ENCODE assay signal across 8 mouse cellular contexts in the genomic region with DNA sequence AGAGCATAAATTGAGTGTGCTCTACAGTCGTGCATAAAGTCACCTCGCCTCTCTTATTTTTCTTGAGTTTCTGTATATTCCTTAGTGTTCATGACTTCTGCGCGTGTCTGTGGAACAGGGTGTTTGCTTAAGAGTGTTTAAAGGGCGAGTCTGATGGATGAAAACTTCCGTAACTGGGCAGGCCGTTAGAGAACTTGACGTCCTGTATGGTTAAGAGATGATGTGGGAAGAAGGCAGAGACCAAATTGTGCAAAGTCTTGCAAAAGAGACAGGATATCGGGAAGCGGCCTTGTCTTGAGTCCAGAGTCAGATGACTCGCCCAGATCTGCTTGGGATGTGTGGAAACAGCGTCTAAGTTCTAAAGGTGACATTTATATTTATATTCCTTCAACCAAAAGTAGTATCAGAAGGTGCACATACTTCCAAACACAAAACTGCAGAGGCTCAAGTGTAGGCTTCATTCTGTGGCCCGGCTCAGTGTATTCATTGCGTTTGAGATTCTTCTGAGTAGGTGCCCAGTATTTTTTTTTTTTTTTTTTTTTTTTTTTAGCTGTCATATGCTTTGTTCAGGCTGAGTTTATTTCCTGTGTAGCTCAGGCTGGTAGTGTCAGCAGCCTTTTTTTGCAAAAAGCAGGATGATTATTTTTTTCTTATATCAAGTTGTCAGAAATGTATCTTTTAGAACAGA. TPM values are rescaled to one million over a fixed set of nuclear protein-coding genes. Genes with fewer than 3 reads are reported as not detected.
DNase-seq lines count a peak whose midpoint lies in the region; ATAC-seq lines count a peak whose summit lies in the region.

No protein-coding gene starts in this region.

- peak overlapping the region; percentile 89 for H3K27ac ChIP-seq in brown adipose tissue, adult 24 weeks (replicated peaks; ENCODE audit: low read depth, low read length)
- H3K27ac ChIP-seq in heart, embryonic 13.5 days (replicated peaks): peak overlapping the region; percentile 93

- no peaks in the 10 kb centered on the region for H3K27me3 ChIP-seq in heart, embryonic 13.5 days (replicated peaks)

- peaks cover 6% of the 10 kb centered on the region for H3K4me1 ChIP-seq in brown adipose tissue, adult 24 weeks (ENCODE audit: control insufficient read depth, insufficient read depth, insufficient read length, low read length)
- H3K4me1 ChIP-seq in heart, embryonic 13.5 days: peaks cover 19% of the 10 kb centered on the region

- H3K4me2 ChIP-seq in heart, embryonic 13.5 days: peak overlapping the region; percentile 85

- peak overlapping the region; percentile 88 for H3K4me3 ChIP-seq in brown adipose tissue, adult 24 weeks (ENCODE audit: insufficient read depth, low read depth, low read length)
- H3K4me3 ChIP-seq in heart, embryonic 13.5 days: peak overlapping the region; percentile 77

- H3K9ac ChIP-seq in heart, embryonic 13.5 days: peak overlapping the region; percentile 88

- H3K9me3 ChIP-seq in heart, embryonic 13.5 days: no peaks in the 10 kb centered on the region

- DNase-seq in right cerebral cortex, adult 18-20 months: peak; percentile 6
- DNase-seq in right cerebral cortex, postnatal 14 days: no peak
- peak; percentile 33 for DNase-seq in kidney, postnatal 14 days
- DNase-seq in frontal cortex, postnatal 25 days (ENCODE audit: low spot score in 2 of 2): no peak
- no peak for DNase-seq in spleen, postnatal 4 days (ENCODE audit: low spot score in 2 of 2)

- WGBS in heart, embryonic 13.5 days: 21% methylated on average over 14 of the region's 14 CpGs

- ATAC-seq in heart, embryonic 13.5 days (ENCODE audit: extremely low read depth, insufficient number of reproducible peaks, low FRiP score, low TSS enrichment): no peak
- ATAC-seq in megakaryocyte progenitor cell, adult 5-6 weeks (replicated peaks; ENCODE audit: poor library complexity): peak; percentile 23

- peaks cover 7% of the 10 kb centered on the region for H3K36me3 ChIP-seq in heart, embryonic 13.5 days

RNA-seq across cellular contexts. Expression of a gene that starts 1.2 kb away (rescaled TPM):
- 12.9 and 13.7 TPM in 2 replicates for polyA plus RNA-seq in brown adipose tissue, adult 24 weeks (2012; ENCODE audit: insufficient read depth, insufficient read length, missing spikeins)
- 23.2 and 25.6 TPM in 2 replicates for polyA plus RNA-seq in heart, embryonic 13.5 days (2015; fragmentation: Nextera tagmentation; extraction: Ambion mirVana)
- total RNA-seq in megakaryocyte progenitor cell, adult 5-6 weeks (2015): 10.1 and 10.4 TPM in 2 replicates
- 19.4 and 24.2 TPM in 2 replicates for total RNA-seq in megakaryocyte progenitor cell, adult 5-6 weeks (2017)

RNA-seq across cellular contexts. Expression of a gene that starts 43.7 kb away (rescaled TPM):
- polyA plus RNA-seq in brown adipose tissue, adult 24 weeks (2012; ENCODE audit: insufficient read depth, insufficient read length, missing spikeins): 1.7 and 2.5 TPM in 2 replicates
- 1.6 and 1.8 TPM in 2 replicates for polyA plus RNA-seq in heart, embryonic 13.5 days (2015; fragmentation: Nextera tagmentation; extraction: Ambion mirVana)
- total RNA-seq in megakaryocyte progenitor cell, adult 5-6 weeks (2015): not detected in 2 replicates
- not detected in 2 replicates for total RNA-seq in megakaryocyte progenitor cell, adult 5-6 weeks (2017)

Comparison
In these comparisons a context has a peak if more than half of its experiments do, and no peak if none do; other contexts are left out.
1. DNase-seq: peak in right cerebral cortex, adult 18-20 months (single experiment) and kidney, postnatal 14 days (single experiment); none in right cerebral cortex, postnatal 14 days (single experiment), frontal cortex, postnatal 25 days (0 of 2) and spleen, postnatal 4 days (0 of 2).